Mouse (Mus musculus): Measurements from ENCODE around the gene Csnk1g2.

DNA sequence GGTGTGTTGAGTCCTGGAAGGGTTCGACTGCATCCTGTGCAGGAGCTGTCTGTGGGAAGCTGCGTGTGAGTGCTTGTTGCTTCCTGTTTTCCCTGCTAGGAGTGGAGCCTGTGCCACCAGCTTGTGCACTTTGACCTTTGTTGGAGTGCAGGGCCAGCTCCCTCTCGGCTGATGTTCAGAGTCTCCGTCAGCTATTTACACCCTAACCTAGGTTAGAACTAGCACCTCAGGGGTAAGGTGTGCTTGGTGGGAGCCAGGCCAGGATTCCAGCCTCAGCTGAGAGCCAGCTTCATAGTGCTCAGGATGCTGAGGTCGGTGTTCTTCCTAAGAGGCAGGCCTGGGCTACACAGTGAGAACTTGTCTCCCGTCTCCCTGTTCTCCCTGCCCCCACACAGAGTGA is 12.7 kb downstream of the Csnk1g2 start:
- TF ChIP-seq POLR2A (IDR thresholded peaks at IDR 0.05; ENCODE audit: low read depth, low read length) = no peak
- no peak for TF ChIP-seq CTCF (IDR thresholded peaks at IDR 0.05; ENCODE audit: extremely low read depth, insufficient read depth, insufficient read length, insufficient replicate concordance)
